Comparison of ENCODE assay signal across 11 mouse cellular contexts in genomic region chr13:51756019-51756418, GRCm38 (mm10). TPM values are rescaled to one million over a fixed set of nuclear protein-coding genes. Genes with fewer than 3 reads are reported as not detected.
DNase-seq lines count a peak whose midpoint lies in the region; TF ChIP-seq lines count a peak whose summit lies in the region.
"Had no signal": no experiment of that assay in that cellular context is flagged by ENCODE, and none has a peak within 500 bp of the region (broad histone marks: within the 10 kb centered on the region; RNA-seq: fewer than 3 reads in every experiment).

No protein-coding gene starts in this region.

- intact Hi-C loops in heart, adult 2 months (cut with DNase I), result no loop called here
- intact Hi-C loops in heart, postnatal 14 days (cut with DNase I), result no loop called here

- no peak for DNase-seq in heart, adult 2 months
- no peak for DNase-seq in heart, postnatal 14 days
- DNase-seq in layer of hippocampus, adult 2 months (ENCODE audit: low spot score in 2 of 2), result no peak
- DNase-seq in layer of hippocampus, postnatal 36 days, result no peak
- DNase-seq in brain, adult 2 months (ENCODE audit: low read depth, low spot score), result peak; percentile 67
- DNase-seq in naive thymus-derived CD4-positive, alpha-beta T cell, adult 2 months (ENCODE audit: low read depth), result peak; percentile 50
- no peak for DNase-seq in T-cell, adult 2 months (ENCODE audit: low spot score)
- no peak for DNase-seq in adipocyte (ENCODE audit: low spot score)
- DNase-seq: cerebellum, adult 8-10 months; kidney, adult 9 months; retina, postnatal 1 day had no signal

- no peak overlapping the region for H3K9ac ChIP-seq in heart, adult 2 months (ENCODE audit: low read depth, low read length)

- TF ChIP-seq EP300 in heart, adult 2 months (IDR thresholded peaks at IDR 0.05; ENCODE audit: insufficient read depth, low read depth, low read length), result no peak

- 63% methylated on average over 9 of the region's 9 CpGs for WGBS in heart, adult 2 months

- H3K4me1 ChIP-seq in heart, adult 2 months (ENCODE audit: control insufficient read depth, insufficient read depth, low read length), result peaks cover 11% of the 10 kb centered on the region

- peak overlapping the region; percentile 7; the same call in 1 of the 2 replicates for H3K27ac ChIP-seq in heart, adult 2 months
- H3K27ac ChIP-seq in layer of hippocampus, adult 2 months, result peak overlapping the region; percentile 78

- TF ChIP-seq POLR2A in heart, adult 2 months (IDR thresholded peaks at IDR 0.05; ENCODE audit: insufficient read depth, low read depth, low read length), result no peak

- TF ChIP-seq CTCF in heart, adult 2 months (IDR thresholded peaks at IDR 0.05), result no peak
- TF ChIP-seq CTCF in layer of hippocampus, adult 2 months (conservative IDR thresholded peaks at IDR 0.05), result no peak

- no peaks in the 10 kb centered on the region for H3K79me2 ChIP-seq in heart, adult 2 months (replicated peaks; ENCODE audit: control insufficient read depth, insufficient read depth, low read length)

- H3K4me3 ChIP-seq in heart, adult 2 months, result no peak overlapping the region
- no peak overlapping the region for H3K4me3 ChIP-seq in layer of hippocampus, adult 2 months

- no peaks in the 10 kb centered on the region for H3K27me3 ChIP-seq in heart, adult 2 months (ENCODE audit: control insufficient read depth, insufficient read depth, low read length)

- H3K36me3 ChIP-seq in heart, adult 2 months (ENCODE audit: control insufficient read depth, insufficient read depth, low read length), result no peaks in the 10 kb centered on the region

RNA-seq across cellular contexts. Expression of gene Sema4d, which starts 37.5 kb away (rescaled TPM):
- total RNA-seq in heart, adult 2 months (2021), result 10 to 100 TPM; 52.2 to 67.6 TPM
- polyA plus RNA-seq in heart, adult 2 months (2012; rRNA removed), result 51.7 and 52.2 TPM in 2 replicates
- total RNA-seq in heart, postnatal 14 days (2021), result 10 to 100 TPM; 78.3 to 78.4 TPM
- 10 to 100 TPM; 76.3 to 83.9 TPM for total RNA-seq in layer of hippocampus, adult 2 months (2021)
- 100 to 1,000 TPM in 1 of 2 experiments, 10 to 100 TPM in 1; 96.5 to 108 TPM for total RNA-seq in layer of hippocampus, postnatal 36 days (2021)

Comparison
In these comparisons a context has a peak if more than half of its experiments do, and no peak if none do; other contexts are left out.
1. DNase-seq: peak in brain, adult 2 months (single experiment) and naive thymus-derived CD4-positive, alpha-beta T cell, adult 2 months (single experiment); none in heart, adult 2 months (0 of 2), heart, postnatal 14 days (0 of 2), layer of hippocampus, adult 2 months (0 of 2), layer of hippocampus, postnatal 36 days (0 of 2), T-cell, adult 2 months (single experiment) and adipocyte (single experiment).